Mouse (Mus musculus): Measurements from ENCODE around the gene Psip1. TPM values are rescaled to one million over a fixed set of nuclear protein-coding genes. Genes with fewer than 3 reads are reported as not detected.
"Not testable (repeated sequence)": the region's sequence is repeated elsewhere in the genome, so short reads cannot be mapped to it uniquely, and the experiment has no call there.

Psip1 gene
- polyA plus RNA-seq, 1 experiment from 2014 or later = 320 TPM

DNA sequence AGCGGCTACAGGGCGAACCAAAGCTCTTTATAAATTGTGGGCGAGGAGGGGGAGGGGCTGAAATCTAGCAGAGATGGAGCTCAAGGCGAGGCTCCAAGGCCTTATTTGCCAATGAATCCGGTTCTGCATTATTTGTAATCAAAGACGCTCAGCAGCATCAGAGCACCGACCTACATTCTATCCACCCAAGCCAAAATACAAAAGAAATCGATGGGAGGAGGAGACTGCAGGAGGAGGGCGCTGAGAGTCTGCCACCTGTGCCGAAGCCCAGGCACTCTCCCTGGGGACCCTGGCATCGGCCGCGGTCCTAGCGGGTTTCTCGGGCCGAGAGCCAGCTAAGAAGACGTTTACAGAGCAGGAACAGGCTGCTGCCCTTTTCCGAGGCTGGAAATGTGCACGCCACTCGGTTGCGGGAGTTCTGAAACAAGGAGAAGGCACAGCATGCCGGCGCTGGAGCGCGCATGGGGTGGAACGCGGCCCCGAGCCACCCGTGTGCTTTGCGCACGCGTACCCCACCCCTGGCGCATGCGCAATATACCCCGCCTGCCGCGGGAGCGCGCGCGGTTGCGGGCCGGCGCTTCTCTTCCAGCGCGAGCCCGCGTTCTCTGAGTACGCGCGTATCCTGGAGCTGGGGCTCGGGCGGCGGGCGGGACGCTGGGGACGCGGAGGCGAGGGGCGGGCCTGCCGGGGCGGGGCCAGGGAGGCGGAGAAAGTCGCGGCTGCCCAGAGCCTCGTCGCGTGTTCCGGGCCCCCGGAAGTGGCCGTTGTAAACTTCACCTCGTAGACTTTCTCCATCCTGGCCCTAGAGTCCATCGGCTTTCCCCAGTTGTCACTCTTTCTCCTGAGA, 38.8 kb upstream of the Psip1 start, which contains the start of gene Ccdc171:
TSS of gene Ccdc171 (plus strand) at position 703 of the 847 bp plus-strand sequence.
- Histone ChIP-seq H3K4me3 (ENCODE audit: low read depth, low read length) (peak within 1 kb of the TSS; percentile 68), H3K4me1 (ENCODE audit: control insufficient read depth, insufficient read depth, low read length) (0 out of 2 replicates have a peak, but pooled peaks cover 2% of the 10 kb centered on the region), H3K9me3 (ENCODE audit: control insufficient read depth, low read length) (no peaks in the 10 kb centered on the region), H3K4me2 (ENCODE audit: low read depth, low read length) (peak within 1 kb of the TSS; percentile 75), H3K36me3 (ENCODE audit: control insufficient read depth, insufficient read depth, low read length) (no peaks in the 10 kb centered on the region), H3K9ac (replicated peaks; ENCODE audit: low read depth, low read length) (peak within 1 kb of the TSS; percentile 78), H3K27me3 (ENCODE audit: control insufficient read depth, insufficient read depth, low read length) (no peaks in the 10 kb centered on the region; the same call in 1 of the 2 replicates), H3K27ac (ENCODE audit: low read depth, low read length) (peak within 1 kb of the TSS; percentile 98)
- under 1% methylated on average over 65 of the region's 73 CpGs for WGBS
- ATAC-seq (ENCODE audit: low read depth) = peak; percentile 97

DNA sequence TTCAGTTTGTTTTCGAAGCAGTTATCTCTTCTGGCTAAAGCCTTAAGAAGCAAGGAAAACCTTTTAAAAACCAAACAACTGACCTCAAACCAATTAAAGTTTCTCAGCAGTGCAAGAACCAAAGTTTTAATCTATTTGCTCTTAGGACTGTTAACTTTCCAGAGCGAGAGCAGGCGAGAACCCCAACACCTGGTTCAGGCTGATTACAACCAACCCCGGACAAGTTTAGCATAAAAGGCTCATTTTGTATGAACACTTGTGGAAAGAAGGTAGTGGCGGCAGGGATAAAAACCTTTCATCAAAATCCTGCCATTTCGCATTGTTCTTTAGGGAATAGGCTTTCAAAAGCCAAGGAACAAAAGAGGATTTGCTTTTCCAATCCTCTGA, 38.2 kb upstream of the Psip1 start:
- no peaks in the 10 kb centered on the region; the same call in 1 of the 2 replicates for H3K27me3 ChIP-seq (ENCODE audit: control insufficient read depth, insufficient read depth, low read length)
- 0 out of 2 replicates have a peak, but pooled peaks cover 2% of the 10 kb centered on the region for H3K4me1 ChIP-seq (ENCODE audit: control insufficient read depth, insufficient read depth, low read length)
- WGBS = 8% methylated on average over 6 of the region's 6 CpGs
- H3K4me2 ChIP-seq (ENCODE audit: low read depth, low read length) = peak overlapping the region; percentile 75
- H3K36me3 ChIP-seq (ENCODE audit: control insufficient read depth, insufficient read depth, low read length) = no peaks in the 10 kb centered on the region
- H3K9me3 ChIP-seq (ENCODE audit: control insufficient read depth, low read length) = no peaks in the 10 kb centered on the region
- peak overlapping the region; percentile 78 for H3K9ac ChIP-seq (replicated peaks; ENCODE audit: low read depth, low read length)
- H3K27ac ChIP-seq (ENCODE audit: low read depth, low read length) = peak overlapping the region; percentile 98
- H3K4me3 ChIP-seq (ENCODE audit: low read depth, low read length) = peak overlapping the region; percentile 68
- ATAC-seq (ENCODE audit: low read depth) = no peak; the same call in 1 of the 2 replicates

DNA sequence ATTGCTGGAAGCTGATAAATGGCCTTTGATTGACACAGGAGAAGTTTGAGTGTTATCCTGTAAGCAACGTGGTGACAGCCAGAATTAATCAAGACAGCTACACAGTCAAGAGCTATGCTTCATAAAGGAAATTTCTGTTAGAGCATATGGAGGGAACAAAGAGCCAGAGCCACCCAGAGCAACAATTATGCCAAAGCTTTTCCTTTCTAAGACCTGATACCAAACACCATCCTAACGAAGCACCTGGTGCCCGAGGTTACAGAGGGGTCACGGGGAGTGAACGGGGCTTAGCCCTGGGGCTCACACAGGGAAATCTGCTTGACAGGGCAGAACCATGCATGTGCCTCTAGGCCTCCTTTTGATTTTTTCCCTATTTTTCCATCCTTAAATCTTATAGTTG, 35.8 kb upstream of the Psip1 start:
- WGBS = 37% methylated on average over 5 of the region's 5 CpGs
- Histone ChIP-seq H3K4me2 (ENCODE audit: low read depth, low read length) (no peak overlapping the region), H3K4me3 (ENCODE audit: low read depth, low read length) (no peak overlapping the region), H3K36me3 (ENCODE audit: control insufficient read depth, insufficient read depth, low read length) (no peaks in the 10 kb centered on the region), H3K27me3 (ENCODE audit: control insufficient read depth, insufficient read depth, low read length) (no peaks in the 10 kb centered on the region; the same call in 1 of the 2 replicates), H3K4me1 (ENCODE audit: control insufficient read depth, insufficient read depth, low read length) (0 out of 2 replicates have a peak, but pooled peaks cover 2% of the 10 kb centered on the region), H3K27ac (ENCODE audit: low read depth, low read length) (no peak overlapping the region), H3K9ac (replicated peaks; ENCODE audit: low read depth, low read length) (no peak overlapping the region), H3K9me3 (ENCODE audit: control insufficient read depth, low read length) (no peaks in the 10 kb centered on the region)
- no peak for ATAC-seq (ENCODE audit: low read depth)

DNA sequence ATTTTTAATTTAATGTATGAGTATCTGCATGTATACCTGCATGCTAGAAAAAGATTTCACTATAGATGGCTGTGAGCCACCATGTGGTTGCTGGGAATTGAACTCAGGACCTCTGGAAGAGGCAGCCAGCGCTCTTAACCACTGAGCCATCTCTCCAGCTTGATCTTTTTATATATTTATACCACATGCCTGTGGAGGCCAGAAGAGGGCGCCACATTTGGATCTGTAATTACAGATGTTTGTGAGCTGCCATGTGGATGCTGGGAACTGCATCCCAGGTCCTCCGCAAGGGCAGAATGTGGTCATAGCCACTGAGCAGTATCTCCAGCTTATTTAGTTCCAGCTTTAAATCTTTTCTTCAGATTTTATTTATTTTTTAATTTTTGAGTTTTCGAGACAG, 34.0 kb upstream of the Psip1 start:
- H3K4me2 ChIP-seq (ENCODE audit: low read depth, low read length) = no peak overlapping the region
- no peaks in the 10 kb centered on the region for H3K9me3 ChIP-seq (ENCODE audit: control insufficient read depth, low read length)
- no peak overlapping the region for H3K4me3 ChIP-seq (ENCODE audit: low read depth, low read length)
- H3K4me1 ChIP-seq (ENCODE audit: control insufficient read depth, insufficient read depth, low read length) = 0 out of 2 replicates have a peak, but pooled peaks cover 2% of the 10 kb centered on the region
- no peak overlapping the region for H3K27ac ChIP-seq (ENCODE audit: low read depth, low read length)
- no peaks in the 10 kb centered on the region for H3K36me3 ChIP-seq (ENCODE audit: control insufficient read depth, insufficient read depth, low read length)
- WGBS = 85% methylated on average over 4 of the region's 4 CpGs
- H3K27me3 ChIP-seq (ENCODE audit: control insufficient read depth, insufficient read depth, low read length) = no peaks in the 10 kb centered on the region; the same call in 1 of the 2 replicates
- ATAC-seq (ENCODE audit: low read depth) = no peak
- no peak overlapping the region for H3K9ac ChIP-seq (replicated peaks; ENCODE audit: low read depth, low read length)

DNA sequence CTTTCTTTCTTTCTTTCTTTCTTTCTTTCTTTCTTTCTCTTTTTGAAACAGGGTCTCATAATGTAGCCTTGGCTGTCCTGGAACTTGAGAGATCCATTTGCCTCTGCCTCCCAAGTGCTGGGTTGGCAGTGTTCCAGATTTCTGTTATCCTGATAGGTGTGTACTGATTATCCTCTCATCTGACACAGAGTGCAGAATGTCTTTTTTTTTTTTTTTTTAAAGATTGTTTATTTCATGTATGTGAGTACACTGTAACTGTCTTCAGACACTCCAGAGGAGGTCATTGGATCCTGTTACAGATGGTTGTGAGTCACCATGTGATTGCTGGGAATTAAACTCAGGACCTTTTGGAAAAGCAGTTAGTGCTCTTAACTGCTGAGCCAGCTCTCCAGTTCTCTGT, 33.5 kb upstream of the Psip1 start:
- Histone ChIP-seq H3K4me1 (ENCODE audit: control insufficient read depth, insufficient read depth, low read length) (0 out of 2 replicates have a peak, but pooled peaks cover 2% of the 10 kb centered on the region), H3K36me3 (ENCODE audit: control insufficient read depth, insufficient read depth, low read length) (no peaks in the 10 kb centered on the region), H3K4me2 (ENCODE audit: low read depth, low read length) (no peak overlapping the region), H3K9ac (replicated peaks; ENCODE audit: low read depth, low read length) (no peak overlapping the region), H3K27ac (ENCODE audit: low read depth, low read length) (no peak overlapping the region), H3K4me3 (ENCODE audit: low read depth, low read length) (no peak overlapping the region), H3K27me3 (ENCODE audit: control insufficient read depth, insufficient read depth, low read length) (no peaks in the 10 kb centered on the region), H3K9me3 (ENCODE audit: control insufficient read depth, low read length) (no peaks in the 10 kb centered on the region)
- no peak for ATAC-seq (ENCODE audit: low read depth)

DNA sequence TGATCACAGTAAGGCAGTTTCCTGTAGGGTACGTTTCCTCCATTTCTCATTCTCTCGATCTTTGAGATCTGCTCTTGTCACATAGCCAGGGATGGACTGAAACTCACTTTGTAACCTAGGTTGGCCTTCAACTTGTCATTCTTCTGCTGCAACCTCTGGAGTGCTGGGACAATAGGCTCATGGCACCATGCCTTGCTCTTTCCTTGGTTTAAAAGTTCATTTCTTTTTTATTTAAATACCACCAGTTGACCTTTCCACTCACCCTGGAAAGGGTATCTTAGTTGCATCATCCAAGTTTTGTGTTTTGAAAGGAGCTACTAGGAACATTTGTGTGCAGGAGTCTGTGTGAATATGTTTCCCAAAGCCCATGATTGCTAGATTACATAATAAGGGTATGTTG, 32.9 kb upstream of the Psip1 start:
- ATAC-seq (ENCODE audit: low read depth) = no peak
- 71% methylated on average over 2 of the region's 2 CpGs for WGBS
- Histone ChIP-seq H3K9me3 (ENCODE audit: control insufficient read depth, low read length) (no peaks in the 10 kb centered on the region), H3K4me2 (ENCODE audit: low read depth, low read length) (no peak overlapping the region), H3K4me1 (ENCODE audit: control insufficient read depth, insufficient read depth, low read length) (0 out of 2 replicates have a peak, but pooled peaks cover 2% of the 10 kb centered on the region), H3K27ac (ENCODE audit: low read depth, low read length) (no peak overlapping the region), H3K4me3 (ENCODE audit: low read depth, low read length) (no peak overlapping the region), H3K9ac (replicated peaks; ENCODE audit: low read depth, low read length) (no peak overlapping the region), H3K27me3 (ENCODE audit: control insufficient read depth, insufficient read depth, low read length) (no peaks in the 10 kb centered on the region), H3K36me3 (ENCODE audit: control insufficient read depth, insufficient read depth, low read length) (no peaks in the 10 kb centered on the region)

DNA sequence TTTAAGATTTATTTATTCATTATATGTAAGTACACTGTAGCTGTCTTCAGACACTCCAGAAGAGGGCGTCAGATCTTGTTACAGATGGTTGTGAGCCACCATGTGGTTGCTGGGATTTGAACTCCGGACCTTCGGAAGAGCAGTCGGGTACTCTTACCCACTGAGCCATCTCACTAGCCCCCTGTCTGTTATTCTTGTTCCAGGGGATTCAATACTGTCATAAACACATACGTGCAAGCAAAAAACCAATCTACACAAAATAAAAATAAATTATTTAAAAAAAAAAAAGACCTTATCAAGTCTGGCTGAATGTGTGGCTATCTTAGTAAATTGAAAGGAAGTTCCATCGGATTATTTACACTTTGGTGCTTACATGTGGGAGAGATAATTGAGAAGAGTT, 29.9 kb upstream of the Psip1 start:
- H3K4me2 ChIP-seq (ENCODE audit: low read depth, low read length); H3K4me1 ChIP-seq (ENCODE audit: control insufficient read depth, insufficient read depth, low read length); H3K9me3 ChIP-seq (ENCODE audit: control insufficient read depth, low read length); H3K27me3 ChIP-seq (ENCODE audit: control insufficient read depth, insufficient read depth, low read length); H3K36me3 ChIP-seq (ENCODE audit: control insufficient read depth, insufficient read depth, low read length); H3K4me3 ChIP-seq (ENCODE audit: low read depth, low read length); ATAC-seq (ENCODE audit: low read depth); H3K9ac ChIP-seq (replicated peaks; ENCODE audit: low read depth, low read length); H3K27ac ChIP-seq (ENCODE audit: low read depth, low read length): not testable (repeated sequence)
- 92% methylated on average over 5 of the region's 6 CpGs for WGBS

DNA sequence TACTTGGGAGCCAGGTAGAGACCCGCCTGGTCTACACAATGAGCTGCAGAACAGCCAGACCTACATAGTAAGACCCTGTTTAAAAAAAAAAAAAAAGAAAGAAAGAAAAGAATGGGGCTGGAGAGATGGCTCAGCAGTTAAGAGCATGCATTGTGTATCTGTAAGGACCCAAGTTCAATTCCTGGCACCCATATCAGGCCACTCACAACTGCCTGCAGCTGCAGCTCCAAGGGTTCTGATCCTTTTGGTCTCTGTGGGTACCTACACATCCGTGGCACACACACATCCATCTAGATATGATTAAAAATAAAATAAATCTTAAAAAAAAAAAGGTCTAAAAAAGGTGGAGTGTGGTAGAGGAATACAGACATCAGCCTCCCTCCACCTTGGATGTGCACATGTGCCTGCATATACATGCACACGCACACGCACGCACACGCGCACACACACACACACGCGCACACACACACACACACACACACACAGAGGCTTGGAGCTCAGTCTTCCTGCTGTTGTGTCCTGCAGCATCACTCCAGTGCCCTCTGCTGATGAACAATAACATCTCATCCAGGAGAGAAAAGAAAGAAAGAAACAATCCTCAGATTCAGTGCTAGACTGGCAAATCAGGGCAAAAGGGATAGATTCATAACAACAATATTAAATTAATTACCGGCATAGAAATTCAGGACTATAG, 28.9 kb upstream of the Psip1 start:
- H3K9me3 ChIP-seq (ENCODE audit: control insufficient read depth, low read length) = no peaks in the 10 kb centered on the region
- no peaks in the 10 kb centered on the region for H3K27me3 ChIP-seq (ENCODE audit: control insufficient read depth, insufficient read depth, low read length)
- H3K4me2 ChIP-seq (ENCODE audit: low read depth, low read length) = no peak overlapping the region
- no peaks in the 10 kb centered on the region for H3K36me3 ChIP-seq (ENCODE audit: control insufficient read depth, insufficient read depth, low read length)
- no peaks in the 10 kb centered on the region for H3K4me1 ChIP-seq (ENCODE audit: control insufficient read depth, insufficient read depth, low read length)
- no peak overlapping the region for H3K27ac ChIP-seq (ENCODE audit: low read depth, low read length)
- WGBS = 83% methylated on average over 10 of the region's 10 CpGs
- ATAC-seq (ENCODE audit: low read depth) = no peak
- H3K4me3 ChIP-seq (ENCODE audit: low read depth, low read length) = no peak overlapping the region
- no peak overlapping the region for H3K9ac ChIP-seq (replicated peaks; ENCODE audit: low read depth, low read length)

DNA sequence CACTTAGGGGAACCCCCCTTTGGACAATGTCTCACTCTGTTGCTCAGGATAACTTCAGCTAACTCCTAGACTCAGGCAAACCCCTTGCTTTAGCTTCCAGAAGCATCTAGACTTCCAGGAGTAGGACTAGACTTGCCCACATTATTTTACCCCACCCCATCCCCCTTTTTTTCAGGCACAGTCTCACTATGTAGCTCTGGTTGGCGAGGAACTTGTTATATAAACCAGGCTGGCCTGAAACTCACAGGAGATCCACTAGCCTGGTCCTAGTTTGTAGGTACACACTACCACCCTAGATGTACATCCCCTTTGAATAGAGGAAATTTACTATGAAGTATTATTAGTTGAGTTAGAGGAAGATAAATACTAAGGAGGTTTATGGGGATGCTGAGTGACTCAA, 27.9 kb upstream of the Psip1 start:
- Histone ChIP-seq H3K36me3 (ENCODE audit: control insufficient read depth, insufficient read depth, low read length) (no peaks in the 10 kb centered on the region), H3K27ac (ENCODE audit: low read depth, low read length) (no peak overlapping the region), H3K9me3 (ENCODE audit: control insufficient read depth, low read length) (no peaks in the 10 kb centered on the region), H3K4me3 (ENCODE audit: low read depth, low read length) (no peak overlapping the region), H3K4me2 (ENCODE audit: low read depth, low read length) (no peak overlapping the region), H3K4me1 (ENCODE audit: control insufficient read depth, insufficient read depth, low read length) (no peaks in the 10 kb centered on the region), H3K27me3 (ENCODE audit: control insufficient read depth, insufficient read depth, low read length) (no peaks in the 10 kb centered on the region), H3K9ac (replicated peaks; ENCODE audit: low read depth, low read length) (no peak overlapping the region)
- 94% methylated on average over 1 of the region's 1 CpGs for WGBS
- no peak for ATAC-seq (ENCODE audit: low read depth)
